ENCODE assay signal across 27 mouse cellular contexts in the genomic region with DNA sequence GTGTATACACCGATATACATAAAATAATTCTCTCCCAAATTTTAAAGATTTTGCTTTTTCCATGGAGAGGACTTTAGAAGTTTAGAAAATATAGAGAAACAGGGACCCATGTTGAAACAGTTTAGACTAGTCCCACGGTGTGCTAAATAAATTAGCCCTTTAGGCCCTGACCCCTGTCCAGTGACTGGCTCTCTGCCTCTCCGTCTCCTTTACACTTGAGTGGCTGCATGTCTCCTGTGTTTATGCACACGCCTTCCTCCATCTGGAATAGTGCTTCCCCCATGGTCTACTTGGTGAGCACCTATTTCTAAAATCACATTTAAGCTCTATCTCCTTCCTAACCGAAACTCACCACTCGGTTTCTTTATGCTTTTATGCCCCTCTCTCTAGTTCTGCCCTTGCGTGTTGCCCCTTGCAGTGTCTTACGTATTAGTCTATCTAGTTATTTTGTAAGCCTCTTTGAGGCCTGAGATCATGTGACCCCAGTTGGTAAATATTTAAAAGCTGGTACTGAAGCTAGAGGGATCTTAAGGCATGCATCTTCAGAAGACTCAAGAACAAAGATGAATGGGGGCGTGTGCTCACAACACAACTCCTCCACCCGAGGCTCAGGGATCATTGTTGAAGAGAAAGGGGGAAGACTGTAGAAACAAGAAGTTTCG. TPM values are rescaled to one million over a fixed set of nuclear protein-coding genes. Genes with fewer than 3 reads are reported as not detected.
DNase-seq lines count a peak whose midpoint lies in the region; ATAC-seq lines count a peak whose summit lies in the region.
"Had no signal": no experiment of that assay in that cellular context is flagged by ENCODE, and none has a peak within 500 bp of the region (broad histone marks: within the 10 kb centered on the region; RNA-seq: fewer than 3 reads in every experiment).

No protein-coding gene starts in this region.

- peaks cover 51% of the 10 kb centered on the region for H3K4me1 ChIP-seq in heart, embryonic 10.5 days
- peaks cover 41% of the 10 kb centered on the region for H3K4me1 ChIP-seq in kidney, embryonic 16.5 days (ENCODE audit: insufficient read depth, low read length)
- H3K4me1 ChIP-seq in hindbrain, embryonic 11.5 days (replicated peaks; ENCODE audit: control insufficient read depth, insufficient read depth, low read length), result no peaks in the 10 kb centered on the region
- peaks cover 3% of the 10 kb centered on the region for H3K4me1 ChIP-seq in hindbrain, embryonic 12.5 days
- H3K4me1 ChIP-seq: forebrain, embryonic 13.5 days; midbrain, embryonic 15.5 days had no signal

- no peaks in the 10 kb centered on the region for H3K9me3 ChIP-seq in heart, embryonic 10.5 days
- H3K9me3 ChIP-seq in kidney, embryonic 16.5 days (ENCODE audit: low read length), result no peaks in the 10 kb centered on the region; the same call in 1 of the 2 replicates
- no peaks in the 10 kb centered on the region for H3K9me3 ChIP-seq in hindbrain, embryonic 11.5 days (ENCODE audit: control insufficient read depth, low read length)
- no peaks in the 10 kb centered on the region for H3K9me3 ChIP-seq in hindbrain, embryonic 12.5 days (replicated peaks)
- H3K9me3 ChIP-seq: forebrain, embryonic 13.5 days; G1E; limb, embryonic 13.5 days; liver, embryonic 12.5 days; midbrain, embryonic 10.5 days; midbrain, embryonic 15.5 days; stomach, embryonic 15.5 days had no signal

- peak overlapping the region; percentile 96 for H3K27ac ChIP-seq in heart, embryonic 10.5 days
- peak overlapping the region; percentile 63; the same call in 1 of the 2 replicates for H3K27ac ChIP-seq in kidney, embryonic 16.5 days (ENCODE audit: low read length)
- H3K27ac ChIP-seq in hindbrain, embryonic 11.5 days (ENCODE audit: low read depth, low read length), result no peak overlapping the region
- H3K27ac ChIP-seq in hindbrain, embryonic 12.5 days, result no peak overlapping the region
- H3K27ac ChIP-seq: forebrain, embryonic 13.5 days; hindbrain, embryonic 14.5 days; limb, embryonic 13.5 days; liver, embryonic 12.5 days; midbrain, embryonic 10.5 days; midbrain, embryonic 15.5 days; stomach, embryonic 15.5 days had no signal

- no peak overlapping the region for H3K4me3 ChIP-seq in heart, embryonic 10.5 days
- no peak overlapping the region for H3K4me3 ChIP-seq in kidney, embryonic 16.5 days (ENCODE audit: low read length)
- H3K4me3 ChIP-seq in hindbrain, embryonic 11.5 days (ENCODE audit: low read depth, low read length), result no peak overlapping the region
- H3K4me3 ChIP-seq in hindbrain, embryonic 12.5 days, result no peak overlapping the region
- H3K4me3 ChIP-seq: forebrain, embryonic 13.5 days; limb, embryonic 13.5 days; liver, embryonic 12.5 days; midbrain, embryonic 10.5 days; midbrain, embryonic 15.5 days; stomach, embryonic 15.5 days had no signal

- no peak overlapping the region for H3K4me2 ChIP-seq in kidney, embryonic 16.5 days (replicated peaks; ENCODE audit: low read depth, low read length)
- H3K4me2 ChIP-seq in hindbrain, embryonic 11.5 days (replicated peaks; ENCODE audit: low read depth, low read length), result no peak overlapping the region
- no peak overlapping the region for H3K4me2 ChIP-seq in hindbrain, embryonic 12.5 days (replicated peaks)
- H3K4me2 ChIP-seq: forebrain, embryonic 13.5 days; hindbrain, embryonic 14.5 days; limb, embryonic 13.5 days; liver, embryonic 12.5 days; midbrain, embryonic 15.5 days; stomach, embryonic 15.5 days had no signal

- peaks cover 3% of the 10 kb centered on the region for H3K36me3 ChIP-seq in heart, embryonic 10.5 days
- H3K36me3 ChIP-seq in kidney, embryonic 16.5 days (ENCODE audit: insufficient read depth, low read length), result no peaks in the 10 kb centered on the region
- no peaks in the 10 kb centered on the region for H3K36me3 ChIP-seq in hindbrain, embryonic 11.5 days (ENCODE audit: control insufficient read depth, insufficient read depth, low read length)
- no peaks in the 10 kb centered on the region for H3K36me3 ChIP-seq in hindbrain, embryonic 12.5 days
- H3K36me3 ChIP-seq: limb, embryonic 13.5 days; liver, embryonic 12.5 days; midbrain, embryonic 10.5 days; midbrain, embryonic 15.5 days; stomach, embryonic 15.5 days had no signal

- no peaks in the 10 kb centered on the region for H3K27me3 ChIP-seq in heart, embryonic 10.5 days (ENCODE audit: insufficient read depth, poor library complexity, severe bottlenecking)
- no peaks in the 10 kb centered on the region for H3K27me3 ChIP-seq in kidney, embryonic 16.5 days (ENCODE audit: insufficient read depth, low read length)
- H3K27me3 ChIP-seq in hindbrain, embryonic 11.5 days (ENCODE audit: control insufficient read depth, insufficient read depth, low read length), result no peaks in the 10 kb centered on the region
- peaks cover 5% of the 10 kb centered on the region; the same call in 1 of the 2 replicates for H3K27me3 ChIP-seq in hindbrain, embryonic 12.5 days
- H3K27me3 ChIP-seq: forebrain, embryonic 13.5 days; liver, embryonic 12.5 days; midbrain, embryonic 15.5 days; Patski; stomach, embryonic 15.5 days had no signal

- 79% methylated on average over 11 of the region's 11 CpGs for WGBS in heart, embryonic 10.5 days
- WGBS in kidney, embryonic 16.5 days, result 55% methylated on average over 11 of the region's 11 CpGs
- 84% methylated on average over 11 of the region's 11 CpGs for WGBS in hindbrain, embryonic 11.5 days
- WGBS in hindbrain, embryonic 12.5 days, result 80% methylated on average over 11 of the region's 11 CpGs

- ATAC-seq in kidney, embryonic 16.5 days (ENCODE audit: low FRiP score, low TSS enrichment), result peak; percentile 61; the same call in 1 of the 2 replicates
- no peak for ATAC-seq in hindbrain, embryonic 11.5 days (ENCODE audit: low FRiP score)
- ATAC-seq in hindbrain, embryonic 12.5 days (ENCODE audit: low FRiP score), result no peak
- ATAC-seq: forebrain, embryonic 13.5 days; intestine, postnatal 0 days; liver, embryonic 12.5 days; liver, postnatal 0 days; midbrain, embryonic 15.5 days; Patski had no signal

- no peak overlapping the region for H3K9ac ChIP-seq in kidney, embryonic 16.5 days (replicated peaks; ENCODE audit: low read length)
- H3K9ac ChIP-seq in hindbrain, embryonic 11.5 days (ENCODE audit: low read depth, low read length), result no peak overlapping the region
- H3K9ac ChIP-seq in hindbrain, embryonic 12.5 days, result no peak overlapping the region
- H3K9ac ChIP-seq: forebrain, embryonic 13.5 days; hindbrain, embryonic 14.5 days; limb, embryonic 13.5 days; liver, embryonic 12.5 days; liver, postnatal 0 days; midbrain, embryonic 15.5 days; stomach, embryonic 15.5 days had no signal

- no peak for DNase-seq in heart, embryonic 10.5 days (ENCODE audit: low spot score)
- no peak for DNase-seq in heart, adult 9 months (ENCODE audit: low spot score in 2 of 2)
- peak; percentile 49 to 55 for DNase-seq in kidney, adult 8-10 months
- no peak for DNase-seq in kidney, postnatal 4 days
- no peak for DNase-seq in hindbrain, embryonic 11.5 days (ENCODE audit: low spot score)
- DNase-seq: adrenal gland, postnatal 10 days; cerebellum, adult 8-10 months; cerebellum, postnatal 36 days; gastrocnemius, postnatal 36 days; heart, adult 18-20 months; liver, postnatal 0 days; right cerebral cortex, postnatal 25 days; thymus, postnatal 14 days had no signal

RNA-seq across cellular contexts. Expression of a gene that starts 1.6 kb away (rescaled TPM):
- polyA plus RNA-seq in heart, embryonic 10.5 days (2016; fragmentation: Nextera tagmentation; extraction: Ambion mirVana), result 15.1 and 31.8 TPM in 2 replicates
- polyA plus RNA-seq in kidney, embryonic 16.5 days (2015; fragmentation: Nextera tagmentation; extraction: Ambion mirVana), result 0.31 and 0.65 TPM in 2 replicates
- polyA plus RNA-seq in hindbrain, embryonic 11.5 days (2014; fragmentation: Nextera tagmentation; extraction: Ambion mirVana), result 0.13 and 0.14 TPM in 2 replicates
- 0.15 and 0.61 TPM in 2 replicates for polyA plus RNA-seq in hindbrain, embryonic 12.5 days (2016; fragmentation: Nextera tagmentation; extraction: Ambion mirVana)
- polyA plus RNA-seq: forebrain, embryonic 13.5 days; Patski had no signal

RNA-seq across cellular contexts. Expression of a gene that starts 58.8 kb away (rescaled TPM):
- polyA plus RNA-seq in heart, embryonic 10.5 days (2016; fragmentation: Nextera tagmentation; extraction: Ambion mirVana), result 0.09 and 0.17 TPM in 2 replicates
- 0.73 and 1.2 TPM in 2 replicates for polyA plus RNA-seq in kidney, embryonic 16.5 days (2015; fragmentation: Nextera tagmentation; extraction: Ambion mirVana)
- 0.06 TPM in 1 of 2 replicates, not detected in the other for polyA plus RNA-seq in hindbrain, embryonic 11.5 days (2014; fragmentation: Nextera tagmentation; extraction: Ambion mirVana)
- not detected in 2 replicates for polyA plus RNA-seq in hindbrain, embryonic 12.5 days (2016; fragmentation: Nextera tagmentation; extraction: Ambion mirVana)
- polyA plus RNA-seq: embryonic facial prominence, embryonic 11.5 days; forebrain, embryonic 13.5 days; G1E; hindbrain, embryonic 14.5 days; midbrain, embryonic 10.5 days; midbrain, embryonic 15.5 days; neural tube, embryonic 11.5 days; Patski had no signal

Comparison
In these comparisons a context has a peak if more than half of its experiments do, and no peak if none do; other contexts are left out.
1. DNase-seq: peak in kidney, adult 8-10 months (2 of 2); none in heart, embryonic 10.5 days (single experiment), heart, adult 9 months (0 of 2), kidney, postnatal 4 days (0 of 2) and hindbrain, embryonic 11.5 days (single experiment).
2. H3K27ac ChIP-seq: peak in heart, embryonic 10.5 days (single experiment) and kidney, embryonic 16.5 days (single experiment); none in hindbrain, embryonic 11.5 days (single experiment) and hindbrain, embryonic 12.5 days (single experiment).